Mouse (Mus musculus): ENCODE measurements around the gene Stxbp3. TPM values are rescaled to one million over a fixed set of nuclear protein-coding genes. Genes with fewer than 3 reads are reported as not detected.

Stxbp3 gene
- polyA plus RNA-seq, 1 experiment from 2014 or later, result 21.4 TPM

GRCm38 (mm10) chr3:108790499-108790898, 49.8 kb downstream of the Stxbp3 start:
- Histone ChIP-seq H3K9me3 (no peaks in the 10 kb centered on the region), H3K36me3 (peaks cover 3% of the 10 kb centered on the region), H3K27ac (no peak overlapping the region), H3K4me2 (replicated peaks) (no peak overlapping the region), H3K4me3 (no peak overlapping the region), H3K9ac (no peak overlapping the region), H3K4me1 (peaks cover 9% of the 10 kb centered on the region; the same call in 1 of the 2 replicates), H3K27me3 (replicated peaks) (no peaks in the 10 kb centered on the region)
- WGBS, result 87% methylated on average over 3 of the region's 3 CpGs
- no peak for ATAC-seq (ENCODE audit: low FRiP score, low read depth)

- H3K27ac ChIP-seq, result no peak overlapping the region
- peaks cover 10% of the 10 kb centered on the region; the same call in 1 of the 2 replicates for H3K9me3 ChIP-seq
- WGBS, result 68% methylated on average over 5 of the region's 5 CpGs
- no peak overlapping the region for H3K4me3 ChIP-seq
- peaks cover 9% of the 10 kb centered on the region; the same call in 1 of the 2 replicates for H3K4me1 ChIP-seq
- H3K36me3 ChIP-seq, result no peaks in the 10 kb centered on the region
- ATAC-seq (ENCODE audit: low FRiP score, low read depth), result 0 out of 2 replicates have a peak, but pooled peaks have one; percentile 33
- no peaks in the 10 kb centered on the region for H3K27me3 ChIP-seq (replicated peaks)
- no peak overlapping the region for H3K9ac ChIP-seq
- no peak overlapping the region for H3K4me2 ChIP-seq (replicated peaks)
These were observed 51.0 kb downstream of the Stxbp3 start for GRCm38 (mm10) chr3:108789299-108789698.

- Histone ChIP-seq H3K9ac (no peak overlapping the region), H3K4me3 (no peak overlapping the region), H3K9me3 (peaks cover 10% of the 10 kb centered on the region; the same call in 1 of the 2 replicates), H3K4me1 (peaks cover 9% of the 10 kb centered on the region; the same call in 1 of the 2 replicates), H3K36me3 (no peaks in the 10 kb centered on the region), H3K4me2 (replicated peaks) (no peak overlapping the region), H3K27ac (no peak overlapping the region), H3K27me3 (replicated peaks) (no peaks in the 10 kb centered on the region)
- no peak for ATAC-seq (ENCODE audit: low FRiP score, low read depth)
- WGBS, result 94% methylated on average over 4 of the region's 4 CpGs
These were observed 51.9 kb downstream of the Stxbp3 start for GRCm38 (mm10) chr3:108788455-108788794.

GRCm38 (mm10) chr3:108787754-108788454, 52.4 kb downstream of the Stxbp3 start:
- peaks cover 10% of the 10 kb centered on the region; the same call in 1 of the 2 replicates for H3K9me3 ChIP-seq
- no peaks in the 10 kb centered on the region for H3K36me3 ChIP-seq
- H3K27me3 ChIP-seq (replicated peaks), result no peaks in the 10 kb centered on the region
- H3K9ac ChIP-seq, result no peak overlapping the region
- no peak overlapping the region for H3K4me3 ChIP-seq
- no peak overlapping the region for H3K4me2 ChIP-seq (replicated peaks)
- WGBS, result 76% methylated on average over 12 of the region's 12 CpGs
- peaks cover 9% of the 10 kb centered on the region; the same call in 1 of the 2 replicates for H3K4me1 ChIP-seq
- H3K27ac ChIP-seq, result no peak overlapping the region
- ATAC-seq (ENCODE audit: low FRiP score, low read depth), result no peak

- Histone ChIP-seq H3K36me3 (no peaks in the 10 kb centered on the region), H3K9ac (no peak overlapping the region), H3K27ac (no peak overlapping the region), H3K4me3 (no peak overlapping the region), H3K9me3 (peaks cover 10% of the 10 kb centered on the region; the same call in 1 of the 2 replicates), H3K27me3 (replicated peaks) (no peaks in the 10 kb centered on the region), H3K4me2 (replicated peaks) (no peak overlapping the region), H3K4me1 (peaks cover 9% of the 10 kb centered on the region; the same call in 1 of the 2 replicates)
- no peak for ATAC-seq (ENCODE audit: low FRiP score, low read depth)
- WGBS, result 79% methylated on average over 6 of the region's 6 CpGs
These were observed 53.8 kb downstream of the Stxbp3 start for GRCm38 (mm10) chr3:108786520-108786919.

GRCm38 (mm10) chr3:108782364-108782895, 57.9 kb downstream of the Stxbp3 start:
- Histone ChIP-seq H3K36me3 (no peaks in the 10 kb centered on the region), H3K27ac (no peak overlapping the region), H3K9ac (no peak overlapping the region), H3K27me3 (replicated peaks) (no peaks in the 10 kb centered on the region), H3K4me2 (replicated peaks) (no peak overlapping the region), H3K9me3 (peaks cover 10% of the 10 kb centered on the region; the same call in 1 of the 2 replicates), H3K4me1 (no peaks in the 10 kb centered on the region), H3K4me3 (no peak overlapping the region)
- 82% methylated on average over 6 of the region's 6 CpGs for WGBS
- no peak for ATAC-seq (ENCODE audit: low FRiP score, low read depth)

GRCm38 (mm10) chr3:108781884-108782270, 58.4 kb downstream of the Stxbp3 start:
- no peak overlapping the region for H3K4me3 ChIP-seq
- H3K4me2 ChIP-seq (replicated peaks), result no peak overlapping the region
- ATAC-seq (ENCODE audit: low FRiP score, low read depth), result no peak
- H3K9me3 ChIP-seq, result peaks cover 10% of the 10 kb centered on the region; the same call in 1 of the 2 replicates
- no peaks in the 10 kb centered on the region for H3K27me3 ChIP-seq (replicated peaks)
- H3K9ac ChIP-seq, result no peak overlapping the region
- H3K36me3 ChIP-seq, result no peaks in the 10 kb centered on the region
- no peaks in the 10 kb centered on the region for H3K4me1 ChIP-seq
- 89% methylated on average over 5 of the region's 5 CpGs for WGBS
- no peak overlapping the region for H3K27ac ChIP-seq

- WGBS, result 70% methylated on average over 10 of the region's 10 CpGs
- Histone ChIP-seq H3K27ac (no peak overlapping the region), H3K9me3 (peaks cover 10% of the 10 kb centered on the region; the same call in 1 of the 2 replicates), H3K4me3 (no peak overlapping the region), H3K27me3 (replicated peaks) (no peaks in the 10 kb centered on the region), H3K36me3 (no peaks in the 10 kb centered on the region), H3K4me1 (no peaks in the 10 kb centered on the region), H3K9ac (no peak overlapping the region), H3K4me2 (replicated peaks) (no peak overlapping the region)
- ATAC-seq (ENCODE audit: low FRiP score, low read depth), result no peak
These were observed 59.0 kb downstream of the Stxbp3 start for GRCm38 (mm10) chr3:108781238-108781883.

- 75% methylated on average over 4 of the region's 4 CpGs for WGBS
These were observed 61.4 kb downstream of the Stxbp3 start for GRCm38 (mm10) chr3:108778761-108779540.

GRCm38 (mm10) chr3:108772811-108773210, 67.5 kb downstream of the Stxbp3 start:
- no peak overlapping the region for H3K4me2 ChIP-seq (replicated peaks)
- H3K4me1 ChIP-seq, result no peaks in the 10 kb centered on the region
- no peak for ATAC-seq (ENCODE audit: low FRiP score, low read depth)
- no peak overlapping the region for H3K27ac ChIP-seq
- H3K36me3 ChIP-seq, result no peaks in the 10 kb centered on the region
- H3K9me3 ChIP-seq, result no peaks in the 10 kb centered on the region
- H3K9ac ChIP-seq, result no peak overlapping the region
- WGBS, result 90% methylated on average over 3 of the region's 3 CpGs
- H3K27me3 ChIP-seq (replicated peaks), result no peaks in the 10 kb centered on the region
- no peak overlapping the region for H3K4me3 ChIP-seq

More at GRCm38 (mm10) chr3:108778761-108779540, 61.4 kb downstream of the Stxbp3 start:
- Histone ChIP-seq H3K27ac (no peak overlapping the region), H3K4me2 (replicated peaks) (no peak overlapping the region), H3K4me1 (no peaks in the 10 kb centered on the region), H3K4me3 (no peak overlapping the region), H3K9ac (no peak overlapping the region), H3K27me3 (replicated peaks) (no peaks in the 10 kb centered on the region), H3K36me3 (no peaks in the 10 kb centered on the region), H3K9me3 (no peaks in the 10 kb centered on the region)
- ATAC-seq (ENCODE audit: low FRiP score, low read depth), result no peak

GRCm38 (mm10) chr3:108772211-108772610, 68.1 kb downstream of the Stxbp3 start:
- Histone ChIP-seq H3K4me1 (no peaks in the 10 kb centered on the region), H3K4me3 (no peak overlapping the region), H3K27ac (no peak overlapping the region), H3K4me2 (replicated peaks) (no peak overlapping the region), H3K9me3 (no peaks in the 10 kb centered on the region), H3K36me3 (no peaks in the 10 kb centered on the region), H3K27me3 (replicated peaks) (no peaks in the 10 kb centered on the region), H3K9ac (no peak overlapping the region)
- 92% methylated on average over 13 of the region's 13 CpGs for whole genome bisulfite sequencing
- ATAC-seq (ENCODE audit: low FRiP score, low read depth), result no peak
